Mouse (Mus musculus) stomach, embryonic 14.5 days (tissue): ENCODE measurements around the gene Gns. TPM values are rescaled to one million over a fixed set of nuclear protein-coding genes. Genes with fewer than 3 reads are reported as not detected.

Source experiments
- ATAC-seq: fragments of 200-750 bp; cut with Nextera tagmentation; 2 replicates; pipeline ENCODE4 v1.8.0; 2017; ENCODE audit warnings: low read depth, moderate TSS enrichment; ENCODE audit not compliant: insufficient number of reproducible peaks, insufficient read depth, low FRiP score
- H3K27ac ChIP-seq: fragments of 300-500 bp; sonication (generic); 2 replicates; pipeline ENCODE4 v1.5.1; 2014; ENCODE audit warnings: mild to moderate bottlenecking, low read length, moderate library complexity, mixed read lengths
- H3K27me3 ChIP-seq: fragments of 300-500 bp; sonication (generic); 2 replicates; pipeline ENCODE4 v1.6.1; 2014; ENCODE audit warnings: low read length, control low read depth, mixed read lengths; ENCODE audit not compliant: control insufficient read depth, insufficient read depth
- H3K36me3 ChIP-seq: fragments of 300-500 bp; sonication (generic); 2 replicates; pipeline ENCODE4 v1.6.1; 2014; ENCODE audit warnings: mild to moderate bottlenecking, control low read depth, low read length, moderate library complexity, mixed read lengths; ENCODE audit not compliant: control insufficient read depth, insufficient read depth
- H3K4me1 ChIP-seq: fragments of 300-500 bp; sonication (generic); 2 replicates; pipeline ENCODE4 v1.6.1; 2014; ENCODE audit warnings: low read length, control low read depth, mixed read lengths; ENCODE audit not compliant: control insufficient read depth, insufficient read depth
- H3K4me2 ChIP-seq: fragments of 300-500 bp; sonication (generic); replicated peaks from 2 replicates; pipeline ENCODE4 v1.6.1; 2014; ENCODE audit warnings: low read depth, low read length, control low read depth
- H3K4me3 ChIP-seq: fragments of 300-500 bp; sonication (generic); 2 replicates; pipeline ENCODE4 v1.5.1; 2014; ENCODE audit warnings: low read depth, low read length, control low read depth
- H3K9ac ChIP-seq: fragments of 300-500 bp; sonication (generic); replicated peaks from 2 replicates; pipeline ENCODE4 v1.6.1; 2014; ENCODE audit warnings: low read depth, mild to moderate bottlenecking, control low read depth, low read length, moderate library complexity, mixed read lengths
- H3K9me3 ChIP-seq: fragments of 300-500 bp; sonication (generic); 2 replicates; pipeline ENCODE4 v1.6.1; 2016; ENCODE audit warnings: low read depth, low read length, control low read depth; ENCODE audit not compliant: control insufficient read depth
- WGBS: fragments of 180-500 bp; shearing (Covaris S2); extraction: QIAGEN DNeasy Blood & Tissue Kit; methylation state at CpG from one replicate; pipeline ENCODE4 v1.1.7; 2014; 5-methylcytosine and 5-hydroxymethylcytosine counted together
- polyA plus RNA-seq: library from polyadenylated mRNA; unstranded; fragments of >200 nt; fragmentation: Nextera tagmentation; extraction: Ambion mirVana; gene quantifications from 2 replicates; pipeline ENCODE4 v1.2.1, GENCODE M21; 2014

The Gns gene
- polyA plus RNA-seq = 52.7 and 53.7 TPM in 2 replicates

DNA sequence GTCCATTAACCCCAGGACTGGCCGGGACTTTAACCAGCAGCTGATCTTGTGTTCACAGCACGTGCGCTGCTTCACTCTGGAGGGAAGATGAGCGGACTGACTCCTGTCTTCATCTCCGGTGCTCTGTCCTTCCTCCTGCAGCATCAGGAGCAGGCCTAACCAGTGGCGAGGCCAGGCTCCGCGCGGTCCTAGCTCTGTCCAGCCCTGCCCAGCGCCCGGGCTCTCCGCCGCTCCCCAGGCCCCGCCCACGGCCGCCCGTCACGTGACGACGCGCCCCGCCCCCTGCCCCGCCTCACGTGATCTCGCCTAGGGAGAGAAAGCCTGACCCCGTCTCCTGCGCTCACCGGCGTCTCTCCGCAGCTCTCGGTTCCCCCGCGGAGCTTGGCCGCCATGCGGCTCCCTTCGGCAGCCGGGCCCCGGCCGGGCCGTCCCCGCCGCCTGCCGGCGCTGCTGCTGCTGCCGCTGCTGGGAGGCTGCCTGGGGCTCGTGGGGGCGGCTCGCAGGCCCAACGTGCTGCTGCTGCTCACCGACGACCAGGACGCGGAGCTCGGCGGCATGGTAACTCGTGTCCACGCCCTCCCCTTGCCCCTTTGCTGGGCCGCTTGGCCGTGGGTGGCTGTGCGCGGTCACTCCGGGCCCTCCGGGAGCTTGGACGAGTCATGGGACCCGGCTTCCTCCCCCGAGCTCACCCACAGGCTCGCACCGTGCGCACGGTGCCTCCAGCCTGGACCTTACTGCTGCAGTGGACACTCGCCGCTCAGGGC is at the start of gene Gns:
Gene Gns (plus strand): TSS at position 290 of the 764 bp plus-strand sequence.
- peaks cover 13% of the 10 kb centered on the region; the same call in 1 of the 2 replicates for H3K4me1 ChIP-seq
- no peaks in the 10 kb centered on the region for H3K27me3 ChIP-seq
- H3K9ac ChIP-seq = peak within 1 kb of the TSS; percentile 62
- peak within 1 kb of the TSS; percentile 71 for H3K4me3 ChIP-seq
- H3K36me3 ChIP-seq = no peaks in the 10 kb centered on the region; the same call in 1 of the 2 replicates
- H3K9me3 ChIP-seq = no peaks in the 10 kb centered on the region
- peak within 1 kb of the TSS; percentile 97 for H3K4me2 ChIP-seq
- WGBS = under 1% methylated on average over 69 of the region's 72 CpGs
- peak; percentile 96 for ATAC-seq
- peak within 1 kb of the TSS; percentile 21; the same call in 1 of the 2 replicates for H3K27ac ChIP-seq

DNA sequence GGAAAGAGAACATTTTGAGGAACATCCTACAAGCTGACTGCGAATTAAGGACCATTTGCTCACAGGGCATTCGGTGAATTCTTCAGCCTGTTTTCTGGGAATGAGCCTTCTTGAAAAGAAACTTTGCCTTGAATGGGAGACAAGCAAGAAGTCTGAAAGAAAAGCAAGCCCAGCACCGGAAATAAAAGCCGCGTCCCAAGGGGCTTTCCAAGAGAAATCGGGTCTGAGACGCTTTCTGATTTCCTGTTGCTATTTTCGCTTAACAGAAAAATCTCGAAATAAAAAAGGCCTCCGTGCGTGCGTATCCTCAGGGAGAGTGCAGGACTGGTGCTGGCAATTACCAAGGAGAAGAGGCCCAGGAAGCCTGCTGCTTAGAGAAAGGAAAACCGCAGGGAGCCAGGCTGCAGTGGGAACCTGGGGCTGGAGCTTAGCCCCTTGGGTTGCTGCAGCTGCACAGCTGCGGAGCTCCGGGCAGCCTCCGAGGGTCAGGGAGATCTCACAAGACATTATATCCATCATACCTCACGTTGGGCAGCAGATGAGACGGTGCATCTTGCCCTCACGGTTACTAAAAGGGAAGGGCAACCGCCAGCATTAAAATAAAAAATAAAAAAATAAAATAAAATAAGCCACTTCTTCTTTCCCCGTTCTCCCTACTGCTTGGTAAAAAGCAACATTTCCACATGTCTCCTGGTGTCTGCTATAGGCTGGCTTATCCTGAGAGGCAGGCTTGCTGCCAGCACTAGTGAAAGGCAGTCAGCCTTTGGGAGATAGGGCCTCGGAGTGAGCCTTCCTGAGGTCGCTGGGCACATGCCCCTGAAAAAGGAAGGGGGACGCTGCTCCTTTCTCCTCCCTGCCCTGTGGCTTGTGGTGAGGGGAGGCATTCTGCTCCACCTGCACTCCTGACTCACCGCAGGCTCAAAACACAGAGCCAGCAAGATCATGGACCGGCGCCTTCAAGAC is 49.3 kb upstream of the Gns start:
- Histone ChIP-seq H3K27me3 (peaks cover 2% of the 10 kb centered on the region; the same call in 1 of the 2 replicates), H3K9ac (no peak overlapping the region), H3K36me3 (no peaks in the 10 kb centered on the region), H3K9me3 (no peaks in the 10 kb centered on the region), H3K4me3 (no peak overlapping the region), H3K27ac (no peak overlapping the region), H3K4me1 (0 out of 2 replicates have a peak, but pooled peaks cover 3% of the 10 kb centered on the region), H3K4me2 (peak overlapping the region; percentile 8)
- WGBS = 32% methylated on average over 27 of the region's 27 CpGs
- no peak for ATAC-seq

DNA sequence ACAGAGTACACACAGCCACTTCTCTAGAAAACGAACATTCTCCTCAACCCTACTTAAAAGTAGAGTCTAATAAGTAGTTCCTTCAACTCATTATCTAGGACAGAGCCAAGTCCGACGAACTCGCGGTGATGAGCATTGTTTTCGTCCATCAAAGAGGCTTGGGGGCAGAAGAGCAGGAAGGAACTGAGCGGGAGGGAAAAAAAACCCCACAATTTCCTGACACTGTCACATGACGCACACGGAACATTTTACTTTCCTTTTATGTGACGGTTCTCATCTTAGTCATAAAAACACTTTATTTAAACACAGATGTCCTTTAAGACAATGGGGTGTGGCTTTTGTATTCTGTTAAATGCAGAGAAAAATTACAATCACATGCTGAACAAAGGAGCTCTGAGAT is 48.5 kb upstream of the Gns start:
- 84% methylated on average over 10 of the region's 10 CpGs for WGBS
- H3K4me3 ChIP-seq = no peak overlapping the region
- H3K4me2 ChIP-seq = no peak overlapping the region
- H3K9ac ChIP-seq = no peak overlapping the region
- no peak overlapping the region for H3K27ac ChIP-seq
- H3K4me1 ChIP-seq = no peaks in the 10 kb centered on the region
- no peaks in the 10 kb centered on the region for H3K36me3 ChIP-seq
- no peaks in the 10 kb centered on the region for H3K9me3 ChIP-seq
- no peak for ATAC-seq
- H3K27me3 ChIP-seq = no peaks in the 10 kb centered on the region

DNA sequence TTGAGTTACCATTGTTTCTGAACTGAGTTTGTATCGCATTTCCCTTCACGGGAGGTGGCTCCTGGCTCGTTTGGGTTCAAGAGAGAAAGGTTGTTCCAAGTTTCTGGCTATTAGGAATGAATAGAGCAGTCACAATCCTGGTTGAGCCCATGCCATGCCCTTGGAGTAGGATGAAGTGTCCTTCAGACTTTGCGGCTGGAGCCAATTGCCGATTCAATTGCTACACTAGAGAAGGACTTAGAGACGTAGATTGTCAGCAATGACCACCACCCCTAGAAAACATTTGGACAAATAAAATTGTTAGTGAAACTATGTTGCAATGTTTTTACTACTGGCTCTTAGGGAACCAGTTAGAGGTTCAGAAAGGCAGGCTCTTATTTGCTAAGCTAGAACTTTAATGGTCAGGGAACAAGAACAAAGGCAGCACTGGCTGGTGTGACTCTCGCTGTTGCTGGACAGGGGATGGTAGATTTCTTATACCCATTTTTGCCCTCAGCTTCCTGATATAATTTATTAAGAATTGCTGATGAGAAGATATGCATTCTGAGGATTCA is 46.4 kb upstream of the Gns start:
- no peak for ATAC-seq
- 82% methylated on average over 7 of the region's 7 CpGs for WGBS

DNA sequence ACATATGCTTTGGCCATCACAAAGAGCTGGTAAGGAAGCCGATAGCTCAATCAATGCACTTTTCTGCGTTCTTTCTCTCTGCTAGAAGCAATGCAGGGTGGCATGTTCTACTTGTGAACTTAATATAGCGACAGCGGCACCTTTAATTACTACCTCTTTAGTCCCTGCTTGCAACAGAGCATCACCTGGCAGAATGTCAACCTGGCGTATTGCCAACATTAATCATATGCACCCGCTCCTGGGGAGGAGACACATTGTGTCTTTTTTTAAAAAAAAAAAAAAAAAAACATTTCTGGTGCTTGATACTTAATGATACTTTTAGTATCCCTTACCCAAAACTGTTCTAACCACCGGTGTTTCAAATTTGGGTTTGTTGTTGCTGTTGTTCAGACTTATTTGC is 41.4 kb upstream of the Gns start:
- ATAC-seq = no peak
- no peak overlapping the region for H3K9ac ChIP-seq
- 85% methylated on average over 7 of the region's 7 CpGs for WGBS
- no peaks in the 10 kb centered on the region for H3K36me3 ChIP-seq
- no peaks in the 10 kb centered on the region for H3K4me1 ChIP-seq
- H3K4me2 ChIP-seq = no peak overlapping the region
- H3K4me3 ChIP-seq = no peak overlapping the region
- no peaks in the 10 kb centered on the region for H3K27me3 ChIP-seq
- H3K9me3 ChIP-seq = peaks cover 2% of the 10 kb centered on the region; the same call in 1 of the 2 replicates
- H3K27ac ChIP-seq = no peak overlapping the region

More for the DNA sequence above, 46.4 kb upstream of the Gns start:
- Histone ChIP-seq H3K9ac (no peak overlapping the region), H3K9me3 (no peaks in the 10 kb centered on the region), H3K36me3 (no peaks in the 10 kb centered on the region), H3K4me2 (no peak overlapping the region), H3K27ac (no peak overlapping the region), H3K4me3 (no peak overlapping the region), H3K27me3 (no peaks in the 10 kb centered on the region), H3K4me1 (no peaks in the 10 kb centered on the region)

DNA sequence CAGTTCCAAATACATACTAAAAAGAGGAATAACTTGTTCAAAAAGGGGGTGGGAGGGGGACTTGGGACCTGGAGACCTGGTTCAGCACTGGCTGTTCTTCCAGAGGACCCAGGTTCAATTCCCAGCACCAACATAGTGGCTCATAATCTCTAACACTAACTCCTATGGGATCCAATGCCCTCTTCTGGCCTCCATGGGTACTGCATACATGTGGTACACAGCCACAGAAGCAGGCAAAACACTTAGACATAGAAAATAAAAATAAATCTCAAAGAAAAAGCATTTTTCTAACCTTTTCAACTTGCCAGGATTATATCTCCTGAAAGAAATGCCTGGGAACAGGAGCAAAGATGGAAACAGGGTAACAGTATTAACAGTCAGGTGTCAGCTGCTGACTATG is 38.7 kb upstream of the Gns start:
- no peak for ATAC-seq
- Histone ChIP-seq H3K4me3 (no peak overlapping the region), H3K27me3 (no peaks in the 10 kb centered on the region), H3K36me3 (no peaks in the 10 kb centered on the region), H3K9ac (no peak overlapping the region), H3K4me1 (no peaks in the 10 kb centered on the region), H3K4me2 (no peak overlapping the region), H3K27ac (no peak overlapping the region), H3K9me3 (peaks cover 2% of the 10 kb centered on the region; the same call in 1 of the 2 replicates)

DNA sequence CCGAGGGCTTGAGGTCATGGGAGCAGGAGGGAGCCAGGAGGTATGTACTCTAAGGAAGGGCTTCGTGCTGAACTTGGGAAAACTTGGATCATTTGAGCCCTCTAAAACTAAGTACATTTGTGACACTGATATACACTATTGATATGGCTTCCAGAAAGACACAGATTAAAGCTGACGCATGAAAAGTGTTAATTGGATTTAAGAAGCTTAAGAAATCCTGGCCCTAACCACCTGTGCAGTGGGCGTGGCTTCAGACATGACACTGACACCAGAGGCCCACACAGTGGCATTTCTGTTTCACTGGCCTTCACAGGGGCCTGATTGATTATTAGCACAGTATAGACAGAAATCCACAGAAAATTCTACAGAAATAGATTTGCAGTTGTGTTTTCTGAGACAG is 35.3 kb upstream of the Gns start:
- ATAC-seq = no peak
- Histone ChIP-seq H3K27ac (no peak overlapping the region), H3K27me3 (no peaks in the 10 kb centered on the region), H3K36me3 (no peaks in the 10 kb centered on the region), H3K9me3 (peaks cover 2% of the 10 kb centered on the region; the same call in 1 of the 2 replicates), H3K4me2 (no peak overlapping the region), H3K4me3 (no peak overlapping the region), H3K4me1 (no peaks in the 10 kb centered on the region), H3K9ac (no peak overlapping the region)
- 65% methylated on average over 4 of the region's 4 CpGs for WGBS

DNA sequence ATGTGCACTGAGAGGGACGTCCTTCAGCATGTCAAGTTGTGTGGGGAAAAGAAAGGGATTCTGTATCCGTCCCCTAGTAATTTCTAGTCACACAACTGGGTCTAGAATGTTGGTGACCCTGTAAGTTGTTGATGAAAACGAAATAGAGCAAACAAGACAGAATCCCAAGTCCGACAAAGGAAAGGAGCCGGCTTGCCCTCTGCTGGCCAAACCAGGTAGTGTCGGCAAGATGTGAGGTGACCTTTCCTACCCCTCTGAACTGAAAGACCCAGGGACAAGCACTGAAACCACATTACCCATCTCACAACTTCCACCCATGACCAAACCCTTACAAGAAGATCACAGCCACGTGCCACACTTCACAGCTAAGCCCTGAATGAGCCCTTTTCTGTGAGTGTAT is 34.0 kb upstream of the Gns start:
- Histone ChIP-seq H3K36me3 (no peaks in the 10 kb centered on the region), H3K9me3 (peaks cover 2% of the 10 kb centered on the region; the same call in 1 of the 2 replicates), H3K27ac (no peak overlapping the region), H3K9ac (no peak overlapping the region), H3K4me3 (no peak overlapping the region), H3K4me1 (no peaks in the 10 kb centered on the region), H3K27me3 (no peaks in the 10 kb centered on the region), H3K4me2 (no peak overlapping the region)
- 17% methylated on average over 7 of the region's 7 CpGs for WGBS
- no peak for ATAC-seq
